Mouse (Mus musculus) ES-E14 (cell line): ENCODE results near the gene Rab25.
"Not testable (repeated sequence)": the region's sequence is repeated elsewhere in the genome, so short reads cannot be mapped to it uniquely, and the experiment has no call there.

Experiments used
- CHD2 ChIP-seq: IDR thresholded peaks from 2 replicates; pipeline ENCODE4 v1.6.1; 2014; ENCODE audit warnings: mild to moderate bottlenecking, low read depth, low read length, inconsistent platforms
- HCFC1 ChIP-seq: IDR thresholded peaks from 2 replicates; pipeline ENCODE4 v1.6.1; 2012; ENCODE audit warnings: low read length, inconsistent platforms, borderline replicate concordance; ENCODE audit not compliant: insufficient read depth
- MAFK ChIP-seq: IDR thresholded peaks from 2 replicates; pipeline ENCODE4 v1.6.1; 2014; ENCODE audit warnings: mild to moderate bottlenecking, low read depth, low read length, inconsistent platforms; ENCODE audit not compliant: insufficient read depth
- ZC3H11A ChIP-seq: IDR thresholded peaks from 2 replicates; pipeline ENCODE4 v1.6.1; 2012; ENCODE audit warnings: low read depth, mild to moderate bottlenecking, inconsistent platforms, low read length, borderline replicate concordance
- ZNF384 ChIP-seq: IDR thresholded peaks from 2 replicates; pipeline ENCODE4 v1.6.1; 2012; ENCODE audit warnings: low read depth, low read length, inconsistent platforms

DNA sequence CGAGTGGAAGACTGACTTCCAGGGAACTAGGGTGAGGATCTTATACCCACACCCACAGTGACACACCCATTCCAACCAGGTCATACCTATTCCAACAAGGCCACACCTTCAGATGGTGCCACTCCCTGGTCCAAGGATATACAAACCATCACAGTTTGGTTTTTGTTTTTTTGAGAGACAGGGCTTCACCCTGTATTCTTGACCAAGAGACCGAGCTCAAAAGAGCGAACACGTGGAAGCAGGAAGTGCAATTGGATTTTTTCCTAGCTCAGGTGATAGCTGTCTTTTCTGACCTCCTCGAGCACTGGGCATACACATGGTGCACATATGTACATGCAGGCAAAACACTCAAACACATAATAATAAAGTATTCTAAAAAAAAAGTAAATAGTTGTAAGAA, 29.7 kb upstream of the Rab25 start:
- not testable (repeated sequence) for TF ChIP-seq CHD2, ZNF384, ZC3H11A, HCFC1, MAFK
